Mouse (Mus musculus) midbrain, embryonic 11.5 days (tissue): Measurements from ENCODE around the gene Slc35b2. TPM values are rescaled to one million over a fixed set of nuclear protein-coding genes. Genes with fewer than 3 reads are reported as not detected.
A peak's percentile ranks its signal among the peaks of the same experiment; 100 is the strongest.

Experiments
- ATAC-seq: fragments of 200-750 bp; cut with Nextera tagmentation; 2 replicates; pipeline ENCODE4 v1.8.0; 2017; ENCODE audit warnings: moderate TSS enrichment, moderate library complexity; ENCODE audit not compliant: low FRiP score
- DNase-seq: peaks from one replicate; pipeline ENCODE4 v3.0.0; 2015; ENCODE audit warnings: low spot score; ENCODE audit errors: missing footprints
- H3K27ac ChIP-seq: fragments of 300-500 bp; sonication (generic); 2 replicates; pipeline ENCODE4 v1.5.1; 2014; ENCODE audit warnings: low read depth, low read length
- H3K27me3 ChIP-seq: fragments of 300-500 bp; sonication (generic); 2 replicates; pipeline ENCODE4 v1.6.1; 2014; ENCODE audit warnings: mild to moderate bottlenecking, low read length, moderate library complexity, mixed read lengths; ENCODE audit not compliant: control insufficient read depth, insufficient read depth
- H3K36me3 ChIP-seq: fragments of 300-500 bp; sonication (generic); 2 replicates; pipeline ENCODE4 v1.6.1; 2014; ENCODE audit warnings: mild to moderate bottlenecking, low read length, moderate library complexity, mixed read lengths; ENCODE audit not compliant: control insufficient read depth, insufficient read depth
- H3K4me1 ChIP-seq: fragments of 300-500 bp; sonication (generic); 2 replicates; pipeline ENCODE4 v1.6.1; 2014; ENCODE audit warnings: low read length; ENCODE audit not compliant: control insufficient read depth, insufficient read depth
- H3K4me2 ChIP-seq: fragments of 300-500 bp; sonication (generic); 2 replicates; pipeline ENCODE4 v1.6.1; 2014; ENCODE audit warnings: mild to moderate bottlenecking, moderate library complexity
- H3K4me3 ChIP-seq: fragments of 300-500 bp; sonication (generic); 2 replicates; pipeline ENCODE4 v1.5.1; 2014; ENCODE audit warnings: low read depth, low read length
- H3K9ac ChIP-seq: fragments of 300-500 bp; sonication (generic); 2 replicates; pipeline ENCODE4 v1.6.1; 2014; ENCODE audit warnings: low read length
- H3K9me3 ChIP-seq: fragments of 300-500 bp; sonication (generic); 2 replicates; pipeline ENCODE4 v1.6.1; 2016; ENCODE audit warnings: low read length; ENCODE audit not compliant: control insufficient read depth
- WGBS: fragments of 180-500 bp; shearing (Covaris S2); extraction: QIAGEN DNeasy Blood & Tissue Kit; methylation state at CpG from one replicate; pipeline ENCODE4 v1.1.7; 2014; 5-methylcytosine and 5-hydroxymethylcytosine counted together
- polyA plus RNA-seq: library from polyadenylated mRNA; unstranded; fragments of >200 nt; fragmentation: Nextera tagmentation; extraction: Ambion mirVana; gene quantifications from 2 replicates; pipeline ENCODE4 v1.2.1, GENCODE M21; 2014

The Slc35b2 gene
- 97.2 and 102 TPM in 2 replicates for polyA plus RNA-seq

DNA sequence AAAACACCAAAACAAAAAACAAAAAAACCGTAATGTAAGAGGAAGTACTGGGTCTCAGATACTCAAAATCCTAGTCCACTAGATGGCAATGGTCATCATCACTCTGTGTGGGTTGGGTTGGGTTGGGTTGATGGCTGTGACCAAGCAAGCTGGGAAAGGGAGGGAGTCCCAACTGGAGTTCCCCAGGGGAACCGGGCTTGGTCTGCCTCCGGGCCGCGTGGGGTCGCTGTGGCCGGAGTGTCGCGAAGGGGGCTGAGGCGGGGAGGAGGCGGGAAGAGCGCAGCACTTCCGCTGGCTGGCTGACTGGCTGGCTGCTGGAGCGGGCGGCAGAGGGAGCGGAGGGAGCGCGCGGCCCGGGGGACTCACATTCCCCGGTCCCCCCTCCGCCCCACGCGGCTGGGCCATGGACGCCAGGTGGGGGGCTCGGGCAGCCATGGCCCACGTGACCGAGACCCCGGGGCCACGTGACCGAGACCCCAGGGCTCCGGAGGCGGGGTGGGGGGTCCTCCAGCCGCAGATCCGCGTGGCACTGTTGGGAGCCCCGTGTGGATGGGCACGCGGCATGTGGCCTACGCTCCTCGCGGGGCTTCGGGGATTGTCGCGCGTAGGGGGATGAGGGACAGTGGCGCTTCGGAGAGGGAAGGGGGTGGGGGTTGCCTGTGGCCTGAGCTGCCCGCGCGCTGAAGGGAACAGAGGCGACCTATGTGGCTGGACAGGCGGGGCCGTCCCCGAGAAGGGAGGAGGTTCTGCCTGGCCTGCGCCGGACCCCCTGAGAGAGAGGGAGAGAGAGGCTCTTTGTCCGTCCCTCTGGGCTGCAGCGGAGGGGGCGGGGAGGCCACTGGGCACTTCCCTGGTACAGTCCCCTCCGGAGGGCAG is at the start of gene Slc35b2:
Gene Slc35b2, plus strand, starts transcription at position 220 of the 876 bp plus-strand sequence.
- peak; percentile 88 for ATAC-seq
- peak; percentile 99 for DNase-seq
- peaks cover 17% of the 10 kb centered on the region for H3K36me3 ChIP-seq
- no peaks in the 10 kb centered on the region for H3K9me3 ChIP-seq
- H3K9ac ChIP-seq = peak within 1 kb of the TSS; percentile 90
- peaks cover 18% of the 10 kb centered on the region for H3K4me1 ChIP-seq
- H3K4me2 ChIP-seq = peak within 1 kb of the TSS; percentile 98
- WGBS = under 1% methylated on average over 44 of the region's 61 CpGs
- peak within 1 kb of the TSS; percentile 84 for H3K27ac ChIP-seq
- peak within 1 kb of the TSS; percentile 81 for H3K4me3 ChIP-seq
- H3K27me3 ChIP-seq = no peaks in the 10 kb centered on the region

DNA sequence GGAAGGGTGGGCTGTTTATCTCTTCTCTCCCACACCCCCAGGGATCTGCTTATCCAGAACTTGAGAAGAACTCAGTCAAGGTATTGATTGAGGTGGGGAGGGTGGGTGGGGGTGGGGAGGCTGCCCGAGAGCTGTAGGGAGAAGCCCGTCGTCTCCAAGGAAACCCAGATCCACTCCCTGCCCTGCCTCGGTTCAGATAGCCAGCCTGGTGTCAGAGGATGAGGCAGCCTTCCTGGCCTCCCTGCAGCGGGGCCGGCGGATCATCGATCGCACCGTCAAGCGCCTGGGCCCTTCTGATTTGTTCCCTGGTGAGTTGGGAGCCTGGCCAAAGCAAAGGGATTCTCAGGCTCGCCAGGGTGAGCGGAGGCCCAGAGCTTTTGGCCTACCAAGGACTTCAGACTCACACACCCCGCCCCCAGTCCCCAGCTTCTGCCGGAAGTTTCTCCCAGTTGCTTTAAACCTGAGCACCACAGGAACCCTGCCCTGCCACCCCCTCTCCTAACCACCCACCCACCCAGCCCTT is 48.4 kb upstream of the Slc35b2 start:
- no peak overlapping the region for H3K4me2 ChIP-seq
- DNase-seq (no peak), ATAC-seq (no peak; the same call in 1 of the 2 replicates)
- H3K27ac ChIP-seq = no peak overlapping the region
- no peaks in the 10 kb centered on the region; the same call in none of the 2 replicates for H3K4me1 ChIP-seq
- H3K9ac ChIP-seq = no peak overlapping the region
- no peak overlapping the region for H3K4me3 ChIP-seq
- peaks cover 7% of the 10 kb centered on the region for H3K36me3 ChIP-seq
- WGBS = 47% methylated on average over 15 of the region's 15 CpGs
- no peaks in the 10 kb centered on the region for H3K9me3 ChIP-seq
- no peaks in the 10 kb centered on the region for H3K27me3 ChIP-seq

DNA sequence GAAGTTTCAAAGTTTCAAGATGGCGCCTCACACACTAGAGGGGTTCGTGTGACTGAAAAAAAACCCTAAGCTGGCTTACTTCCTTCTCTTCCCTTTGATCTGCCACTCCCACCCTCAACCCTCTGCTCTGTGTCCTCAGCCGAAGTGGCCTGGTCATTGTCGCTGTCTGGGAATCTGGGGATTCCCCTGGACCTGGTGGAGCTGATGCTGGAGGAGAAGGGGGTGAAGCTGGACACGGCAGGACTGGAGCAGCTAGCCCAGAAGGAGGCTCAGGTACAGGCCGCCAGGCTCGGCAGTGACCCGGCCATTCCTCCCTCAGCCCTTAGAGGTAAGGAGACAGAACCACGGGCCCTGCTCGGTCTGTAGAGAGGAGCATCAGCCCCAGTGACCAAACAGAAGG is 47.9 kb upstream of the Slc35b2 start:
- no peak for DNase-seq
- H3K4me1 ChIP-seq = no peaks in the 10 kb centered on the region; the same call in none of the 2 replicates
- H3K27ac ChIP-seq = no peak overlapping the region
- no peaks in the 10 kb centered on the region for H3K9me3 ChIP-seq
- WGBS = 88% methylated on average over 10 of the region's 10 CpGs
- no peaks in the 10 kb centered on the region for H3K27me3 ChIP-seq
- peaks cover 5% of the 10 kb centered on the region; the same call in 1 of the 2 replicates for H3K36me3 ChIP-seq
- ATAC-seq = no peak
- H3K4me2 ChIP-seq = no peak overlapping the region
- no peak overlapping the region for H3K4me3 ChIP-seq
- no peak overlapping the region for H3K9ac ChIP-seq

DNA sequence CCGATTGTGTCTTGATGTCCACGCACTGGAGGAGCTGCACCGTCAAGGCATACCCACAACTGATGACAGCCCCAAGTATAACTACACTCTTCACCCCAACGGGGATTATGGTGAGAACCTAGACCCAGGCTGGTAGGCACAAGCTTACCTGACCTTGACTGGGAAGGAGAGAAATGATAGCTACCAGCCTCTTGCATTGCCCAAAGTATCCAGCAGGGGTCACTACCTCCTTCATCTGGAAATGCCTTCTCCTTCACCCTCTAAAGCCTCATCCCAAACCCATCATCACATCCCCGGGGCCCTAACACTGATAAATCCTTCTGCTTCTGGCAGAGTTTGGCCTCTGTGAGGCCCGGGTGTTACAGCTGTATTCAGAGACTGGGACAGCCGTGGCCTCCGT is 47.2 kb upstream of the Slc35b2 start:
- Histone ChIP-seq H3K4me1 (no peaks in the 10 kb centered on the region; the same call in none of the 2 replicates), H3K4me2 (no peak overlapping the region), H3K9me3 (no peaks in the 10 kb centered on the region), H3K36me3 (0 out of 2 replicates have a peak, but pooled peaks cover 5% of the 10 kb centered on the region), H3K27ac (no peak overlapping the region), H3K4me3 (no peak overlapping the region), H3K27me3 (no peaks in the 10 kb centered on the region), H3K9ac (no peak overlapping the region)
- ATAC-seq (peak; percentile 45; the same call in 1 of the 2 replicates), DNase-seq (peak; percentile 98)
- WGBS = 56% methylated on average over 8 of the region's 8 CpGs

DNA sequence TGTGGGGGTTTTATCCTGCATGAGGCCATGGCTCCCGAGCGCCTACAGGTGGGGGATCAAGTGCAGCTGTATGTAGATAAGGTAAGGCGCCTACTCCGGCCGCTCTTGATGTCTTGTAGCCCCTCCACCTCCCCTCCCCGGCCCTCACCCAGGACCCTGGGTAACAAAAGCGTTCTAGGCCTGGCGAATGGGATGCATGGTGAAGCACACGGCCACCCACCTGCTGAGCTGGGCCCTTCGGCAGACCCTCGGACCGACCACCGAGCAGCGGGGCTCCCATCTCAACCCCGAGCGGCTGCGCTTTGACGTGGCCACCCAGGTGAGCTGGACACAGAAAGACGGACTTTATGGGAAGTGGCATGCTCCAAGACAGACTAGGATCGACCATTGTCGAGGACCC is 46.5 kb upstream of the Slc35b2 start:
- H3K4me2 ChIP-seq = no peak overlapping the region
- 0 out of 2 replicates have a peak, but pooled peaks cover 5% of the 10 kb centered on the region for H3K36me3 ChIP-seq
- no peak overlapping the region for H3K4me3 ChIP-seq
- H3K27me3 ChIP-seq = no peaks in the 10 kb centered on the region
- no peak for DNase-seq
- H3K4me1 ChIP-seq = no peaks in the 10 kb centered on the region; the same call in none of the 2 replicates
- ATAC-seq = no peak
- no peak overlapping the region for H3K9ac ChIP-seq
- 96% methylated on average over 21 of the region's 21 CpGs for WGBS
- no peaks in the 10 kb centered on the region for H3K9me3 ChIP-seq
- H3K27ac ChIP-seq = no peak overlapping the region

DNA sequence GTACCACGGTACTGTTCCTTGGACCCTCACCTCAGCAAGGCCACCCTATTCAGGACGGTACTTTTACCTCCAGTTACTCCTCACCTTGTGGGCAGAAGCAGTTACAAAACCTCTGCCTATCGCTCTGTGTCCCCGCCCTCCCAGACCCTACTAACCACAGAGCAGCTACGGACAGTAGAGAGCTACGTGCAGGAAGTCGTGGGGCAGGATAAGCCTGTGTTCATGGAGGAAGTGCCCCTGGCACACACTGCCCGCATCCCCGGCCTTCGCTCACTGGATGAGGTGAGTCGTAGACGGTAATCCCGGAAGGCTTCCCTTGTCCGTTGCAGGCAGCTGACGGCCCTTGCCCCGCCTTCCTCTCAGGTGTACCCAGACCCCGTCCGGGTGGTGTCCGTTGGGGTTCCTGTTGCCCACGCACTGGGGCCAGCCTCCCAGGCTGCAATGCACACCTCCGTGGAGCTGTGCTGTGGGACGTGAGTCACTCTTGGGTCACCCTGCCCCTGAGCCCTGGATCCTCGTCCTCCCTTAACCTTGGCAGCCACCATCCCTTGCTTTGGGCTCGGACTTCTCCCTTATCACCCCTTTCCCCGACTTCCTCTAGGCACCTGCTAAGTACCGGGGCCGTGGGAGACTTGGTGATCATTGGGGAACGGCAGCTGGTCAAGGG is 46.0 kb upstream of the Slc35b2 start:
- H3K9ac ChIP-seq = no peak overlapping the region
- 0 out of 2 replicates have a peak, but pooled peaks cover 5% of the 10 kb centered on the region for H3K36me3 ChIP-seq
- H3K4me1 ChIP-seq = peaks cover 2% of the 10 kb centered on the region
- no peaks in the 10 kb centered on the region for H3K9me3 ChIP-seq
- DNase-seq (no peak), ATAC-seq (no peak)
- no peak overlapping the region for H3K27ac ChIP-seq
- H3K4me2 ChIP-seq = no peak overlapping the region
- 93% methylated on average over 28 of the region's 28 CpGs for WGBS
- no peaks in the 10 kb centered on the region for H3K27me3 ChIP-seq
- no peak overlapping the region for H3K4me3 ChIP-seq

DNA sequence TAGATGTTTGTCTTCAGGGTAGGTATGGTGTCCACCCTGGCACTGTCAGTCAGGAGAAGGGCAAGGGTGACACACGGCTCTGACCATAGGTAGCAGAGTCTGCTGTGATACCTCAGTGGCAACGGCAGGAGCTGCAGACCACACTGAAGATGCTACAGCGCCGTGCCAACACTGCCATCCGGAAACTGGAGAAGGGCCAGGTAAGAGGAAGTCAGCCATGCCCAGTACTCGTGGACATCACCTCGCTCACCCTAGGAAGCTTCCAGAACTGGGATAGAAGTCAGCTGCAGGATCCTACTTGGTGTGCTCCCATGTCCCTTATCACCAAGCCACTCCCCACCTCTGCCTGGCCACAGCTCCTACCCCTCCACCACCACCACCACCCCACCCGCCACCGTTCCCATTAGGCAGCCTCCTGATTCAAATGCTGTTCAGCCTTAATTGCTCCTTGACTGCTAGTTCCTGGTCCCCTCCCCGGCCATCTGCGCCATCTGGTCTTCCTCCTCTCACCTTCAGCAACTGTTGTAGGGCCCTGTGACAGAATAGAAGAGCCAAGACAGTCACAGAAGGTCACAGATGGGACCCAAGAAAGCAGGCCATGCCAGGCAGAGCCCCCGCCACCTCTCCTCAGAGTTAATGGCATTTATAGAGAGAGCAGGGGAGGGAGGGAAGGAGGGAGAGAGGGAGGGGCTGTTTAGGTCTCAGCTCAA is 44.8 kb upstream of the Slc35b2 start:
- DNase-seq = no peak
- 0 out of 2 replicates have a peak, but pooled peaks cover 5% of the 10 kb centered on the region for H3K36me3 ChIP-seq
- H3K27me3 ChIP-seq = no peaks in the 10 kb centered on the region
- no peaks in the 10 kb centered on the region for H3K9me3 ChIP-seq
- H3K9ac ChIP-seq = no peak overlapping the region
- no peak overlapping the region for H3K27ac ChIP-seq
- 89% methylated on average over 12 of the region's 12 CpGs for WGBS
- no peak overlapping the region for H3K4me3 ChIP-seq
- H3K4me1 ChIP-seq = peaks cover 6% of the 10 kb centered on the region
- H3K4me2 ChIP-seq = no peak overlapping the region
- no peak for ATAC-seq

DNA sequence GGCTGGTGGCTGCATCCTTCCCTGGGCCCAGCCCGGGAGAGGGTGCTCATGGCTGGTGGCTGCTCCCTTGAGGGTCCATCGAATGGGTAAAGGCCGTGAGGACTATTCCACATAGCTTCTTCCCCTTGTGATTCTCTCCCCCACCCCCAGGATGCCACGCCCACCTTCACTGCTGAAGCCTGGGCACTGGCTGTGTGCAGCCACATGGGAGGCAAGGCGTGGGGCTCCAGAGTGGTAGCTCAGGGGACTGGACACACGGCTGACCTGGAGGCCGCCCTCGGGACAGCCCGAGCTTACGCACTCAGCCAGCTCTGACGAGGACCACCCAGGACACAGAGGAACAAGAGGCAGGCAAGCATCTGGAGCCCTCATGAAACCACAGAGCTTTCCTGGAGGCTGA is 43.5 kb upstream of the Slc35b2 start:
- Histone ChIP-seq H3K36me3 (0 out of 2 replicates have a peak, but pooled peaks cover 5% of the 10 kb centered on the region), H3K27me3 (peaks cover 4% of the 10 kb centered on the region; the same call in 1 of the 2 replicates), H3K4me2 (no peak overlapping the region), H3K4me3 (no peak overlapping the region), H3K9me3 (no peaks in the 10 kb centered on the region), H3K4me1 (peaks cover 6% of the 10 kb centered on the region), H3K27ac (no peak overlapping the region), H3K9ac (no peak overlapping the region)
- DNase-seq = no peak
- WGBS = 85% methylated on average over 11 of the region's 11 CpGs
- no peak for ATAC-seq
